Mouse (Mus musculus): ENCODE measurements at regions not wholly inside any gene's neighbourhood (a gene's known extent, or its start where the extent isn't known, plus 50 kb on each side); places are given as distances from the start of the nearest gene placed in this dataset.
A peak's percentile ranks its signal among the peaks of the same experiment; 100 is the strongest.
"Not testable (repeated sequence)": the region's sequence is repeated elsewhere in the genome, so short reads cannot be mapped to it uniquely, and the experiment has no call there.

DNA sequence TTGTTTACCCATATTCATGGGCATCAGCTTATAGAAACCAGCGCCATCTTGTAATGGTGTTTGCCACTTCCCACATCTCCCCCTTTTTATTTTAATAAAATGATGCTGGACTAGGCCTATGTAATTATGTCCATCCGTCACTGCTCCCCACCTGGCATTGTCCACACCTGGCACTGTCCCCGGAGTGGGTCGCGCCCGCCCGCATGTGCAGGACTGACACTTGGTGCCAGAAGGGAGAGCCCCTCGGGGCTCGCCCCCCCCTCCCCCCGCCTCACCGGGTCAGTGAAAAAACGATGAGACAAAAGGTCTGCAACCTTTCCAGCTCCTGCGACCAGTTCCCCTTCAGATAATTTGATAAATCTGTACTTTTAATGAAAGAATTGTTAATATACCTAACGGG is 450.8 kb upstream of the Epha6 start:
- WGBS, result 70% methylated on average over 14 of the region's 14 CpGs
- H3K4me1 ChIP-seq; H3K9ac ChIP-seq; H3K27me3 ChIP-seq (replicated peaks); ATAC-seq (replicated peaks); H3K4me2 ChIP-seq; H3K27ac ChIP-seq; H3K9me3 ChIP-seq; H3K36me3 ChIP-seq (replicated peaks); H3K4me3 ChIP-seq: not testable (repeated sequence)

DNA sequence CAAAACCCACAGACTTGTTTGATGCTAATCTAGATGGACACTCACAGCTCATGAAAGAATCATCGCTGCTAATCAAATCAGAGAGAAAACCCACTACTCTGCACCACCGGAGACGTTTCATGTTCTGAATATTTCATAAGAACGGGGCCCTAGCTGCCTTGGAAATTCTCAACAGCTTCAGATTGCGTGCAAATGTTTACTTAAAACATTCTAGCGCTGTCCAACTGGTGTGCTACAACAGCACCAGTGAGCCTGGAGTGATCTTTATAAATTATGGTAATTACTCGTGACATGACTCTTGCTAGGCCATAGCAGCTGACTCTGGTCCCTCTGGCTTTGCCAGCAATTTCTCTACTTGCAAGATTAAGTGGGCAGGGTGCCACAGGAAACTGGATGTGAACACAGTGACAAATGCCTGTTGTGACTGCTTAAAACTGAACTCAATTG is 435.8 kb upstream of the Epha6 start:
- Histone ChIP-seq H3K9ac (no peak overlapping the region), H3K9me3 (no peaks in the 10 kb centered on the region), H3K4me2 (0 out of 2 replicates have a peak overlapping the region, but pooled peaks have one; percentile 4), H3K4me3 (no peak overlapping the region), H3K27me3 (replicated peaks) (no peaks in the 10 kb centered on the region), H3K36me3 (replicated peaks) (no peaks in the 10 kb centered on the region), H3K27ac (no peak overlapping the region), H3K4me1 (no peaks in the 10 kb centered on the region)
- WGBS, result 40% methylated on average over 7 of the region's 7 CpGs
- ATAC-seq (replicated peaks), result peak; percentile 94
